28 mouse cellular contexts compared by ENCODE assay signal in the genomic region with DNA sequence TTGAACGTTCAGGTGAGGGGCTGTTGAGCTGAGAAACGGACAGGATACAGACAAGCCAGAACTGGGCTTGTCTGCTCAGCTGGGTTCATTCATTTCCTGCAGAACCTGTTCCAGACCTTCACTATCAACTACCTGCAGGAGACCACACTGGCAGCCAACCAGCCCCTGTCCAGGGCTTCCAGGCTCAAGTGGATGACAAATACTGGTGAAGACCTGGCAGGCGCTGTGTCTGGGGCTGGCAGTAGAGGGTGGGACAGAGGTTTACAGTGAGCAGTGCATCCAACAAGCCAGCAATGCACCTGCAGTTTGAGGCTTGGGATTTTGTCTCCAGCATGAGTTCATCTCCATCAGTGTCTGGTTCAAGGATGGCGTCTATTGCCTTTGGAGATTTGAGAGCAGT. TPM values are rescaled to one million over a fixed set of nuclear protein-coding genes. Genes with fewer than 3 reads are reported as not detected.
DNase-seq lines count a peak whose midpoint lies in the region; ATAC-seq lines count a peak whose summit lies in the region.
"Had no signal": no experiment of that assay in that cellular context is flagged by ENCODE, and none has a peak within 500 bp of the region (broad histone marks: within the 10 kb centered on the region; RNA-seq: fewer than 3 reads in every experiment).

No protein-coding gene starts in this region.

- ATAC-seq in forebrain, embryonic 11.5 days (replicated peaks; ENCODE audit: low FRiP score) = no peak
- ATAC-seq in forebrain, embryonic 12.5 days (ENCODE audit: low FRiP score) = no peak
- ATAC-seq in heart, embryonic 16.5 days (replicated peaks; ENCODE audit: extremely low read depth, insufficient read depth, low FRiP score) = peak; percentile 23; the same call in 1 of the 2 replicates
- no peak for ATAC-seq in heart, embryonic 11.5 days (replicated peaks; ENCODE audit: insufficient number of reproducible peaks, low FRiP score, low TSS enrichment)
- ATAC-seq: forebrain, embryonic 13.5 days; forebrain, embryonic 16.5 days; hindbrain, postnatal 0 days; inflammation-experienced regulatory T-cells, adult 6 months; intestine, embryonic 16.5 days had no signal

- H3K27me3 ChIP-seq in forebrain, embryonic 11.5 days (ENCODE audit: control insufficient read depth, insufficient read depth, low read length) = no peaks in the 10 kb centered on the region
- no peaks in the 10 kb centered on the region for H3K27me3 ChIP-seq in forebrain, embryonic 12.5 days
- H3K27me3 ChIP-seq in heart, embryonic 16.5 days (ENCODE audit: control insufficient read depth, insufficient read depth, low read length) = no peaks in the 10 kb centered on the region
- no peaks in the 10 kb centered on the region for H3K27me3 ChIP-seq in heart, embryonic 11.5 days (ENCODE audit: control insufficient read depth, insufficient read depth, low read length)
- H3K27me3 ChIP-seq: CH12.LX; embryonic facial prominence, embryonic 15.5 days; forebrain, embryonic 13.5 days; heart, embryonic 15.5 days had no signal

- H3K9me3 ChIP-seq in forebrain, embryonic 11.5 days (ENCODE audit: control insufficient read depth, low read length) = no peaks in the 10 kb centered on the region
- no peaks in the 10 kb centered on the region for H3K9me3 ChIP-seq in forebrain, embryonic 12.5 days
- peaks cover 3% of the 10 kb centered on the region for H3K9me3 ChIP-seq in heart, embryonic 16.5 days (replicated peaks; ENCODE audit: control insufficient read depth, low read length)
- no peaks in the 10 kb centered on the region for H3K9me3 ChIP-seq in heart, embryonic 11.5 days (replicated peaks; ENCODE audit: control insufficient read depth, low read length)
- H3K9me3 ChIP-seq: embryonic facial prominence, embryonic 15.5 days; forebrain, embryonic 13.5 days; heart, embryonic 15.5 days had no signal

- no peak overlapping the region for H3K4me3 ChIP-seq in forebrain, embryonic 11.5 days (ENCODE audit: low read depth, low read length)
- H3K4me3 ChIP-seq in forebrain, embryonic 12.5 days (replicated peaks) = no peak overlapping the region
- H3K4me3 ChIP-seq in heart, embryonic 16.5 days (ENCODE audit: low read length) = no peak overlapping the region
- no peak overlapping the region for H3K4me3 ChIP-seq in heart, embryonic 11.5 days (ENCODE audit: low read depth, low read length)
- H3K4me3 ChIP-seq: embryonic facial prominence, embryonic 15.5 days; forebrain, embryonic 13.5 days; heart, embryonic 15.5 days had no signal

- no peak overlapping the region for H3K9ac ChIP-seq in forebrain, embryonic 11.5 days (ENCODE audit: low read length)
- no peak overlapping the region for H3K9ac ChIP-seq in forebrain, embryonic 12.5 days
- H3K9ac ChIP-seq in heart, embryonic 16.5 days (ENCODE audit: low read length) = no peak overlapping the region
- no peak overlapping the region for H3K9ac ChIP-seq in heart, embryonic 11.5 days (ENCODE audit: low read depth, low read length)
- H3K9ac ChIP-seq: embryonic facial prominence, embryonic 15.5 days; forebrain, embryonic 13.5 days; heart, embryonic 15.5 days; hindbrain, embryonic 14.5 days had no signal

- no peak overlapping the region for H3K27ac ChIP-seq in forebrain, embryonic 11.5 days (ENCODE audit: low read depth, low read length)
- H3K27ac ChIP-seq in forebrain, embryonic 12.5 days = no peak overlapping the region
- no peak overlapping the region for H3K27ac ChIP-seq in heart, embryonic 16.5 days (ENCODE audit: low read length)
- no peak overlapping the region for H3K27ac ChIP-seq in heart, embryonic 11.5 days (ENCODE audit: low read depth, low read length)
- H3K27ac ChIP-seq: embryonic facial prominence, embryonic 15.5 days; forebrain, embryonic 13.5 days; heart, embryonic 15.5 days; hindbrain, embryonic 14.5 days; hindbrain, postnatal 0 days had no signal

- H3K4me1 ChIP-seq in forebrain, embryonic 11.5 days (replicated peaks; ENCODE audit: control insufficient read depth, insufficient read depth, low read length) = no peaks in the 10 kb centered on the region
- no peaks in the 10 kb centered on the region for H3K4me1 ChIP-seq in forebrain, embryonic 12.5 days
- no peaks in the 10 kb centered on the region for H3K4me1 ChIP-seq in heart, embryonic 16.5 days (ENCODE audit: control insufficient read depth, insufficient read depth, low read length)
- no peaks in the 10 kb centered on the region for H3K4me1 ChIP-seq in heart, embryonic 11.5 days (ENCODE audit: control insufficient read depth, insufficient read depth, low read length)
- H3K4me1 ChIP-seq: embryonic facial prominence, embryonic 15.5 days; forebrain, embryonic 13.5 days; heart, embryonic 15.5 days had no signal

- WGBS in forebrain, embryonic 11.5 days = 92% methylated on average over 4 of the region's 4 CpGs
- WGBS in forebrain, embryonic 12.5 days = 96% methylated on average over 4 of the region's 4 CpGs
- 80% methylated on average over 4 of the region's 4 CpGs for WGBS in heart, embryonic 16.5 days
- WGBS in heart, embryonic 11.5 days (ENCODE audit: insufficient replicate concordance) = 82% methylated on average over 4 of the region's 4 CpGs

- H3K36me3 ChIP-seq in forebrain, embryonic 11.5 days (ENCODE audit: control insufficient read depth, insufficient read depth, low read length) = no peaks in the 10 kb centered on the region; the same call in 1 of the 2 replicates
- H3K36me3 ChIP-seq in forebrain, embryonic 12.5 days (replicated peaks) = peaks cover 57% of the 10 kb centered on the region
- H3K36me3 ChIP-seq in heart, embryonic 16.5 days (ENCODE audit: control insufficient read depth, insufficient read depth) = peaks cover 26% of the 10 kb centered on the region
- peaks cover 8% of the 10 kb centered on the region; the same call in 1 of the 2 replicates for H3K36me3 ChIP-seq in heart, embryonic 11.5 days (ENCODE audit: control insufficient read depth, insufficient read depth, low read length)

- DNase-seq in forebrain, embryonic 11.5 days (ENCODE audit: low spot score) = peak; percentile 13
- peak; percentile 51 for DNase-seq in urinary bladder, postnatal 14 days (ENCODE audit: low spot score)
- DNase-seq in urinary bladder, postnatal 4 days (ENCODE audit: low spot score in 2 of 2) = no peak
- DNase-seq in cerebellum, adult 9-11 months = no peak
- DNase-seq: adrenal gland, adult 2 months; adrenal gland, postnatal 14 days; B cell, adult 2 months; cerebellum, adult 11 months; cerebellum, adult 2 months; cerebellum, postnatal 10 days; cerebellum, postnatal 36 days; embryo, embryonic 11 days; gastrocnemius, postnatal 10 days; gastrocnemius, postnatal 36 days; heart, postnatal 14 days; heart, postnatal 4 days had no signal

- H3K4me2 ChIP-seq in forebrain, embryonic 11.5 days (ENCODE audit: low read depth, low read length, severe bottlenecking) = no peak overlapping the region
- H3K4me2 ChIP-seq in forebrain, embryonic 12.5 days = no peak overlapping the region
- no peak overlapping the region for H3K4me2 ChIP-seq in heart, embryonic 16.5 days (ENCODE audit: low read depth, low read length)
- H3K4me2 ChIP-seq in heart, embryonic 11.5 days = no peak overlapping the region
- H3K4me2 ChIP-seq: embryonic facial prominence, embryonic 15.5 days; forebrain, embryonic 13.5 days; heart, embryonic 15.5 days; hindbrain, embryonic 14.5 days had no signal

RNA-seq across cellular contexts. Expression of a gene that starts 13.8 kb away (rescaled TPM):
- 20.9 and 21.0 TPM in 2 replicates for polyA plus RNA-seq in forebrain, embryonic 11.5 days (2014; fragmentation: Nextera tagmentation; extraction: Ambion mirVana)
- polyA plus RNA-seq in forebrain, embryonic 12.5 days (2016; fragmentation: Nextera tagmentation; extraction: Ambion mirVana) = 14.9 and 17.8 TPM in 2 replicates
- 33.9 and 39.3 TPM in 2 replicates for polyA plus RNA-seq in heart, embryonic 16.5 days (2015; fragmentation: Nextera tagmentation; extraction: Ambion mirVana)
- polyA plus RNA-seq in heart, embryonic 11.5 days (2014; fragmentation: Nextera tagmentation; extraction: Ambion mirVana) = 25.1 and 27.3 TPM in 2 replicates

RNA-seq across cellular contexts. Expression of a gene that starts 15.7 kb away (rescaled TPM):
- polyA plus RNA-seq in forebrain, embryonic 11.5 days (2014; fragmentation: Nextera tagmentation; extraction: Ambion mirVana) = 47.3 and 57.4 TPM in 2 replicates
- polyA plus RNA-seq in forebrain, embryonic 12.5 days (2016; fragmentation: Nextera tagmentation; extraction: Ambion mirVana) = 48.2 and 48.8 TPM in 2 replicates
- 46.6 and 47.0 TPM in 2 replicates for polyA plus RNA-seq in heart, embryonic 16.5 days (2015; fragmentation: Nextera tagmentation; extraction: Ambion mirVana)
- polyA plus RNA-seq in heart, embryonic 11.5 days (2014; fragmentation: Nextera tagmentation; extraction: Ambion mirVana) = 36.5 and 43.0 TPM in 2 replicates

RNA-seq across cellular contexts. Expression of a gene that starts 16.3 kb away (rescaled TPM):
- 123 and 125 TPM in 2 replicates for polyA plus RNA-seq in forebrain, embryonic 11.5 days (2014; fragmentation: Nextera tagmentation; extraction: Ambion mirVana)
- 117 and 118 TPM in 2 replicates for polyA plus RNA-seq in forebrain, embryonic 12.5 days (2016; fragmentation: Nextera tagmentation; extraction: Ambion mirVana)
- 115 TPM in 2 replicates for polyA plus RNA-seq in heart, embryonic 16.5 days (2015; fragmentation: Nextera tagmentation; extraction: Ambion mirVana)
- 120 and 124 TPM in 2 replicates for polyA plus RNA-seq in heart, embryonic 11.5 days (2014; fragmentation: Nextera tagmentation; extraction: Ambion mirVana)

RNA-seq across cellular contexts. Expression of a gene that starts 25.3 kb away (rescaled TPM):
- polyA plus RNA-seq in forebrain, embryonic 11.5 days (2014; fragmentation: Nextera tagmentation; extraction: Ambion mirVana) = 63.5 and 68.5 TPM in 2 replicates
- polyA plus RNA-seq in forebrain, embryonic 12.5 days (2016; fragmentation: Nextera tagmentation; extraction: Ambion mirVana) = 74.2 and 82.3 TPM in 2 replicates
- polyA plus RNA-seq in heart, embryonic 16.5 days (2015; fragmentation: Nextera tagmentation; extraction: Ambion mirVana) = 48.5 and 51.5 TPM in 2 replicates
- 57.6 and 60.0 TPM in 2 replicates for polyA plus RNA-seq in heart, embryonic 11.5 days (2014; fragmentation: Nextera tagmentation; extraction: Ambion mirVana)

RNA-seq across cellular contexts. Expression of a gene that starts 26.0 kb away (rescaled TPM):
- 1.1 and 1.3 TPM in 2 replicates for polyA plus RNA-seq in forebrain, embryonic 11.5 days (2014; fragmentation: Nextera tagmentation; extraction: Ambion mirVana)
- 1.4 and 1.7 TPM in 2 replicates for polyA plus RNA-seq in forebrain, embryonic 12.5 days (2016; fragmentation: Nextera tagmentation; extraction: Ambion mirVana)
- 1.1 and 1.5 TPM in 2 replicates for polyA plus RNA-seq in heart, embryonic 16.5 days (2015; fragmentation: Nextera tagmentation; extraction: Ambion mirVana)
- 0.46 and 0.59 TPM in 2 replicates for polyA plus RNA-seq in heart, embryonic 11.5 days (2014; fragmentation: Nextera tagmentation; extraction: Ambion mirVana)

Comparison
In these comparisons a context has a peak if more than half of its experiments do, and no peak if none do; other contexts are left out.
1. DNase-seq: peak in forebrain, embryonic 11.5 days (single experiment) and urinary bladder, postnatal 14 days (single experiment); none in urinary bladder, postnatal 4 days (0 of 2) and cerebellum, adult 9-11 months (single experiment).